Mouse (Mus musculus): ENCODE measurements at regions not wholly inside any gene's neighbourhood (a gene's known extent, or its start where the extent isn't known, plus 50 kb on each side); places are given as distances from the start of the nearest gene placed in this dataset.

- DNase-seq (ENCODE audit: low read depth), result peak; percentile 95
These were observed 2365.8 kb upstream of the Lrrc6 start for GRCm38 (mm10) chr15:68866471-68866870.

GRCm38 (mm10) chr15:68864234-68864633 lies 2363.5 kb upstream of the Lrrc6 start:
- DNase-seq (ENCODE audit: low read depth), result no peak
